Mouse (Mus musculus): ENCODE data around the gene Cd68.

- TF ChIP-seq CTCF (IDR thresholded peaks at IDR 0.05; ENCODE audit: extremely low read depth, insufficient read length, insufficient replicate concordance, low read depth, low read length), result no peak
- no peak for TF ChIP-seq POLR2A (IDR thresholded peaks at IDR 0.05; ENCODE audit: low read depth, low read length)
Observed at GRCm38 (mm10) chr11:69664841-69665240, 1.1 kb downstream of the Cd68 start.

All from small intestine, adult 2 months (tissue).